ENCODE assay signal across 17 mouse cellular contexts in the genomic region with DNA sequence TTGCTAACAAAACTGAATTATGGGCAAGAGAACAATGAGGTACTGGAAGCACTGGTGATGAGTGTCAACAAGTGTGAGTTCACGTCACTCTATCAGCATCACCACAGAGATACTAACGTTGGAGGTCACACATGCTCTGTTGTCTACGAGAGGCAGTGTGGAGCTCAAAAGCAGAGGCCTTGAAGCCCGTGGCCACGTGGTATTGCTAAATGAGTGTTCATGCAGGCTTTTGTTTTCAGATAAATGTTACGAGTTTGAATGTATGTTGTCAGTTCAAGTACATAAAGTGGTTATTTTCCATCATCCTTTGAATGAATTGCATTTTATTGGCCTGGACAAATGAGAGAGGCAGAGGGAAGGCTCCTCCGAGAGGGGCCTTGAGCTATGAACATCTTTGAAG.
DNase-seq lines count a peak whose midpoint lies in the region; ATAC-seq lines count a peak whose summit lies in the region.
"Had no signal": no experiment of that assay in that cellular context is flagged by ENCODE, and none has a peak within 500 bp of the region (broad histone marks: within the 10 kb centered on the region; RNA-seq: fewer than 3 reads in every experiment).

No protein-coding gene starts in this region.

- H3K4me3 ChIP-seq in heart, embryonic 16.5 days (ENCODE audit: low read length): no peak overlapping the region
- H3K4me3 ChIP-seq: embryonic facial prominence, embryonic 12.5 days; forebrain, embryonic 15.5 days; heart, adult 2 months; heart, embryonic 12.5 days; hindbrain, embryonic 12.5 days had no signal

- DNase-seq in heart, adult 18-20 months: no peak
- peak; percentile 59 for DNase-seq in ovary, adult 18-20 months (ENCODE audit: low spot score)
- no peak for DNase-seq in ovary, postnatal 36 days (ENCODE audit: low spot score)
- peak; percentile 49 for DNase-seq in adrenal gland, postnatal 10 days
- DNase-seq in urinary bladder, postnatal 14 days (ENCODE audit: low spot score): no peak
- DNase-seq in testis, postnatal 14 days (ENCODE audit: low spot score): no peak
- DNase-seq: cerebellum, adult 11-12 months; cerebellum, adult 9-10 months; cerebellum, postnatal 25 days; heart, adult 2 months; heart, postnatal 4 days had no signal

- no peak for ATAC-seq in heart, embryonic 16.5 days (replicated peaks; ENCODE audit: extremely low read depth, insufficient read depth, low FRiP score)

- no peaks in the 10 kb centered on the region for H3K36me3 ChIP-seq in heart, embryonic 16.5 days (ENCODE audit: control insufficient read depth, insufficient read depth)
- H3K36me3 ChIP-seq: embryonic facial prominence, embryonic 12.5 days; forebrain, embryonic 15.5 days; G1E; heart, embryonic 12.5 days; hindbrain, embryonic 12.5 days had no signal

- H3K9me3 ChIP-seq in heart, embryonic 16.5 days (replicated peaks; ENCODE audit: control insufficient read depth, low read length): no peaks in the 10 kb centered on the region
- H3K9me3 ChIP-seq: embryonic facial prominence, embryonic 12.5 days; forebrain, embryonic 15.5 days; heart, embryonic 12.5 days had no signal

- no peak overlapping the region for H3K4me2 ChIP-seq in heart, embryonic 16.5 days (ENCODE audit: low read depth, low read length)
- H3K4me2 ChIP-seq: hindbrain, embryonic 12.5 days had no signal

- H3K4me1 ChIP-seq in heart, embryonic 16.5 days (ENCODE audit: control insufficient read depth, insufficient read depth, low read length): peaks cover 20% of the 10 kb centered on the region

- H3K27ac ChIP-seq in heart, embryonic 16.5 days (ENCODE audit: low read length): no peak overlapping the region
- H3K27ac ChIP-seq: embryonic facial prominence, embryonic 12.5 days; forebrain, embryonic 15.5 days; hindbrain, embryonic 12.5 days had no signal

- 55% methylated on average over 7 of the region's 7 CpGs for WGBS in heart, embryonic 16.5 days

- no peaks in the 10 kb centered on the region for H3K27me3 ChIP-seq in heart, embryonic 16.5 days (ENCODE audit: control insufficient read depth, insufficient read depth, low read length)
- H3K27me3 ChIP-seq: embryonic facial prominence, embryonic 12.5 days; forebrain, embryonic 15.5 days; heart, embryonic 12.5 days; hindbrain, embryonic 12.5 days had no signal

- H3K9ac ChIP-seq in heart, embryonic 16.5 days (ENCODE audit: low read length): peak overlapping the region; percentile 56; the same call in 1 of the 2 replicates
- H3K9ac ChIP-seq: embryonic facial prominence, embryonic 12.5 days; forebrain, embryonic 15.5 days; hindbrain, embryonic 12.5 days had no signal

Comparison
In these comparisons a context has a peak if more than half of its experiments do, and no peak if none do; other contexts are left out.
1. DNase-seq: peak in ovary, adult 18-20 months (single experiment) and adrenal gland, postnatal 10 days (single experiment); none in heart, adult 18-20 months (0 of 2), ovary, postnatal 36 days (single experiment), urinary bladder, postnatal 14 days (single experiment) and testis, postnatal 14 days (single experiment).